Mouse (Mus musculus): ENCODE data around the gene Ppp1r21.

GRCm38 (mm10) chr17:88492107-88492460 lies 37.8 kb upstream of the Ppp1r21 start:
- TF ChIP-seq CTCF (IDR thresholded peaks at IDR 0.05; ENCODE audit: extremely low read depth, insufficient read depth, low read length) (no peak), POLR2A (IDR thresholded peaks at IDR 0.05; ENCODE audit: extremely low read depth, insufficient read depth, low read length) (no peak)
